Mouse (Mus musculus) liver, embryonic 11.5 days (tissue): Measurements from ENCODE around the gene Prokr1. TPM values are rescaled to one million over a fixed set of nuclear protein-coding genes. Genes with fewer than 3 reads are reported as not detected.

Experiments used
- ATAC-seq: fragments of 200-750 bp; cut with Nextera tagmentation; replicated peaks from 2 replicates; pipeline ENCODE4 v1.8.0; 2017; ENCODE audit warnings: moderate number of reproducible peaks, mild to moderate bottlenecking, moderate TSS enrichment, moderate library complexity; ENCODE audit not compliant: low FRiP score
- DNase-seq: peaks from one replicate; pipeline ENCODE4 v3.0.0-alpha.2; 2017; ENCODE audit warnings: low spot score
- H3K27ac ChIP-seq: fragments of 300-500 bp; sonication (generic); 2 replicates; pipeline ENCODE4 v1.5.1; 2014; ENCODE audit warnings: mild to moderate bottlenecking, low read depth, low read length, control low read depth
- H3K27me3 ChIP-seq: fragments of 300-500 bp; sonication (generic); replicated peaks from 2 replicates; pipeline ENCODE4 v1.6.1; 2014; ENCODE audit warnings: low read length, mixed read lengths; ENCODE audit not compliant: control insufficient read depth, insufficient read depth
- H3K36me3 ChIP-seq: fragments of 300-500 bp; sonication (generic); 2 replicates; pipeline ENCODE4 v1.6.1; 2014; ENCODE audit warnings: mild to moderate bottlenecking, low read length, moderate library complexity, mixed read lengths; ENCODE audit not compliant: control insufficient read depth, insufficient read depth
- H3K4me1 ChIP-seq: fragments of 300-500 bp; sonication (generic); replicated peaks from 2 replicates; pipeline ENCODE4 v1.6.1; 2014; ENCODE audit warnings: low read length, mixed read lengths; ENCODE audit not compliant: control insufficient read depth, insufficient read depth
- H3K4me2 ChIP-seq: fragments of 300-500 bp; sonication (generic); 2 replicates; pipeline ENCODE4 v1.6.1; 2014; ENCODE audit warnings: mild to moderate bottlenecking, control low read depth, moderate library complexity
- H3K4me3 ChIP-seq: fragments of 300-500 bp; sonication (generic); 2 replicates; pipeline ENCODE4 v1.5.1; 2014; ENCODE audit warnings: low read depth, low read length, control low read depth
- H3K9ac ChIP-seq: fragments of 300-500 bp; sonication (generic); 2 replicates; pipeline ENCODE4 v1.6.1; 2014; ENCODE audit warnings: low read depth, low read length, control low read depth
- H3K9me3 ChIP-seq: fragments of 300-500 bp; sonication (generic); 2 replicates; pipeline ENCODE4 v1.6.1; 2016; ENCODE audit warnings: low read length, inconsistent platforms, mixed read lengths; ENCODE audit not compliant: control insufficient read depth
- WGBS: fragments of 180-500 bp; shearing (Covaris S2); extraction: QIAGEN DNeasy Blood & Tissue Kit; methylation state at CpG from one replicate; pipeline ENCODE4 v1.1.7; 2014; 5-methylcytosine and 5-hydroxymethylcytosine counted together
- polyA plus RNA-seq: library from polyadenylated mRNA; unstranded; fragments of >200 nt; fragmentation: Nextera tagmentation; extraction: Ambion mirVana; gene quantifications from 2 replicates; pipeline ENCODE4 v1.2.1, GENCODE M21; 2014

The Prokr1 gene
- polyA plus RNA-seq, 1 experiment from 2014 or later = 1.8 TPM

DNA sequence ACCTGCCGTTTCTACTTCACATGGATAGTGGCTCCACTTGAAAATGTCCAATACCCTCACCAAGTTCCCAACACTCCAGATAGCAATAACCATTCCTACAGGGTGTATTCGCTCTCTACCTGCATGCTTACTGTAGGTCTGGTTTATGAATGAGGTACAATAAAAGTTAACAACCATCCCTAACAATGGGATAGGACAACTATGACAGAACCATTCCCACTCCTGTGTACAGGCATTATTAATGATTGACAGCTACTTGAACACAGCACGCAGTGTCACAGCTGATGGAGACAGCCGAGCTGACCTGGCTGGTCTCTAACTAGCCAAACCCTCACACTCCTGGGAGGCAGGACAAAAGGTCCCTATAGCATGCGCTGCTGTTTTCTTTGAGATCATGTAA, 52.9 kb downstream of the Prokr1 start:
- H3K27me3 ChIP-seq = peaks cover 20% of the 10 kb centered on the region
- H3K4me1 ChIP-seq = peaks cover 16% of the 10 kb centered on the region
- H3K4me3 ChIP-seq = no peak overlapping the region
- no peak overlapping the region for H3K9ac ChIP-seq
- no peak overlapping the region for H3K4me2 ChIP-seq
- no peaks in the 10 kb centered on the region for H3K36me3 ChIP-seq
- no peaks in the 10 kb centered on the region for H3K9me3 ChIP-seq
- no peak overlapping the region for H3K27ac ChIP-seq
- ATAC-seq (no peak), DNase-seq (no peak)
- WGBS = 70% methylated on average over 5 of the region's 5 CpGs

DNA sequence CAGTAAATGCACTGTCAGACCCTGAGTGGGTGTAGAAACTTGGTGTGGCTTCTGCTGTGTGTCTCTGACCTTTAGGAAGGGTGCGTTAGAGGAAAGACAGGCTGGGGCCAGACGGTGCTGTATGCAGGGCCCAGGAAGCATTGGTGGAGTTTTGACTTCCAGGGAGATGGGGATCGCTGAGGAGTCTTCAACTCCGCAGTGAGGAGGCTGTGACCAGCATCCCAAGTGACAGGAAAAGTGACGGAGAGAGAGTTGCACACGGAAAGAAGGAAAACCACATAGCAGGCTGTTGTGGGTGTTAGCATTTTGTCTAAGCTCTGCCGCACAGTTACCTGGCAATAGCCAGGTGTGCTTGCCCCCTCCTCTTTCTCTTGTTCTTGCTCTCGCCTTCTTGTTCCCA, 54.3 kb downstream of the Prokr1 start:
- H3K27ac ChIP-seq = no peak overlapping the region
- H3K9ac ChIP-seq = no peak overlapping the region
- H3K4me3 ChIP-seq = no peak overlapping the region
- no peaks in the 10 kb centered on the region for H3K9me3 ChIP-seq
- peaks cover 20% of the 10 kb centered on the region for H3K27me3 ChIP-seq
- DNase-seq = no peak
- no peak overlapping the region for H3K4me2 ChIP-seq
- H3K4me1 ChIP-seq = peaks cover 6% of the 10 kb centered on the region; the same call in 1 of the 2 replicates
- no peak for ATAC-seq
- no peaks in the 10 kb centered on the region for H3K36me3 ChIP-seq
- 67% methylated on average over 8 of the region's 8 CpGs for WGBS

DNA sequence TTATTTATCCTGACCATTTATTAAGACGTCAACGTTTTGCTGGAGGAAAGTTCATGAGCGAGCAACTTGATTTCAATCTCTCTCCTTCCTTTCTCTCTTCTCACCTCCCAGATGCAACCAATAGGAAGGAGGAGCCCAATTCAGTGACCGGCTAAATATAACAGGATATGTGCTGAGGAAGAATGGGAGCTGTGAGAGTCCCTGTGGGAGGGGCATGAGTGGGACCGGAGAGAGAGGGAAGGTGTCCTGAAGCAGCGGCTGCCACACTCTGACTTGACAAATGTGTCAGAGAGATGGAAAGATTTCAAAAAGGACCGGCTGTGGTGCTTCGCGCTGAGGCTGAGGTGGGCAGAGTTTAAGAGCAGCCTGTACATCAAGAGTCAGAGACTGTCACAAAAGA, 54.9 kb downstream of the Prokr1 start:
- no peak overlapping the region for H3K9ac ChIP-seq
- 62% methylated on average over 9 of the region's 9 CpGs for WGBS

DNA sequence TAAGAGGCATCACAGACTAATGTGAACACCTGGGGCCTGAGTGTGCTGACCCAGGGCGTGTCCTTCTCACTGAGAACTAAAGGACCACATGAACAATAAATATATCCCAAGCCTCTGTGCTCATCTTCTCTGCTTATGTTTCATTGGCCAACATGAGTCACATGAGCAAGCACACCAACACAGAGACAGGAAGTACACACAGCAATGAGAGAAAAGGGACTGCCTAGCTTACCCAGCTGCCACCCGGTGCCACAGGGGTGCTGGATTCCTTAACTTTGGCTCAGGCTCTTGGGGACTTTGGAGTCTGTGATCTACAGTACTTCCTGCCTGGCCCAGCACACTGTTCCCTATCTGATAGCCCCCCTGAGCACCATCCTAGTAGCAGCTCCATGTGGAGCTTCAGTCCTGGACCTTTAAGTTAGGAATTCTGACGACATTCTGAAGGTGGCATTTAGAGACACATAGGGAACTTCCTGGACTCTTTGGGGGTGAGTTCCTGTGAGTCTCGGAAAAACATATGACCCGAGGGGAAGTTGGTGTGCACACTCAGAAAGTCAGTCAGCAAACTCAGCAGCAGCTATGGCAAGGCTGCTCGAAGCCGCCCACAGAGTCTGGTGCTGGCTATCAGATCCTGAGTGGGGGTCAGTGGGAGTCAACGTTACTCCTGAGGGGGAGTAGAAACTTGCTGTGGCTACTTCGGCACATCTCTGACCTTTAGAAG, 55.5 kb downstream of the Prokr1 start:
- WGBS = 58% methylated on average over 9 of the region's 9 CpGs

More for the DNA sequence above, 54.9 kb downstream of the Prokr1 start:
- no peak overlapping the region for H3K4me3 ChIP-seq
- no peak overlapping the region for H3K4me2 ChIP-seq
- H3K27ac ChIP-seq = no peak overlapping the region
- DNase-seq (no peak), ATAC-seq (no peak)
- peaks cover 6% of the 10 kb centered on the region; the same call in 1 of the 2 replicates for H3K4me1 ChIP-seq
- peaks cover 20% of the 10 kb centered on the region for H3K27me3 ChIP-seq
- no peaks in the 10 kb centered on the region for H3K36me3 ChIP-seq
- no peaks in the 10 kb centered on the region for H3K9me3 ChIP-seq

DNA sequence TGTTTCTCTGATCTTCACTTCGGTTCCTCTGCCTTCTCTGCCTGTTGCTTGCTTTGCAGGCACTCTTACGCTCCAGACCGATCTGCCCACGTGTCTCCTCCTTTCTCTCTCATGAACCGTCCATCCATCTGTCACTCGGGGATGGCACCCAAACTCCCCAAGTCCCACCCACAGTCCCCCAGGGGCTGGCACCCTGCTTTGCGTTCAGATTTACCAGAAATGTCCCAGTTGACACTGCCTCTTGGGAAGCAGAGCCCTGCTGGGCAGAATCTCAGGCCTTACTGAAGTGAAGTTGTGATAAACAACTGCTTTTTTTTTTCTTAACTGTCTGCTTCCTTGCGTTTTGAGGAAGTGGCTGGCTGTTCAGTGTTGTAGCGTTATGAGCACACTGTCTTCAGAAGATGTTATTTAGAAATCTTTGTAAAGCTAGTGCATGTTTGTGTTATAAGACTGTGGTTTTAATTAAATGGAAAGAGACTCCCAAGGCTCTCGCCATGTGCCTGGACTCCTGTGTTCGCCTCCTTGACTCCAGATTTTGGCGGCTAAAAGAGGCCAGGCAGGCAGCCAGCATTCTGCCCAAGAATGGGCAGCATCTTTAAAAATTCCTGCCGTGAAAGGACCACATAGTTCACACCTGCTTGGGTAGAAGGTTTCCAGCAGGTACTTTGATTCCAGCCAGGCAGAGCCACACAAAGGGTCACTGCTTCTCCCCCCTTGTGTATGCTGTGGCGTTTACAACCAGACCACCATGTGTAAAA, 57.4 kb downstream of the Prokr1 start, which contains the start of gene Arhgap25:
TSS of gene Arhgap25 (minus strand) at position 307 of the 758 bp plus-strand sequence.
- ATAC-seq (no peak), DNase-seq (no peak)
- Histone ChIP-seq H3K4me2 (peak within 1 kb of the TSS; percentile 23; the same call in 1 of the 2 replicates), H3K9ac (no peak within 1 kb of the TSS), H3K4me1 (peaks cover 11% of the 10 kb centered on the region), H3K4me3 (no peak within 1 kb of the TSS), H3K27ac (no peak within 1 kb of the TSS), H3K36me3 (no peaks in the 10 kb centered on the region), H3K27me3 (peaks cover 10% of the 10 kb centered on the region), H3K9me3 (no peaks in the 10 kb centered on the region)
- 44% methylated on average over 14 of the region's 14 CpGs for WGBS

More for the DNA sequence above, 55.5 kb downstream of the Prokr1 start:
- Histone ChIP-seq H3K27me3 (peaks cover 20% of the 10 kb centered on the region), H3K4me2 (no peak overlapping the region), H3K9me3 (no peaks in the 10 kb centered on the region), H3K4me1 (0 out of 2 replicates have a peak, but pooled peaks cover 6% of the 10 kb centered on the region), H3K36me3 (no peaks in the 10 kb centered on the region), H3K9ac (no peak overlapping the region), H3K4me3 (no peak overlapping the region), H3K27ac (no peak overlapping the region)
- no peak for DNase-seq
- ATAC-seq = no peak

DNA sequence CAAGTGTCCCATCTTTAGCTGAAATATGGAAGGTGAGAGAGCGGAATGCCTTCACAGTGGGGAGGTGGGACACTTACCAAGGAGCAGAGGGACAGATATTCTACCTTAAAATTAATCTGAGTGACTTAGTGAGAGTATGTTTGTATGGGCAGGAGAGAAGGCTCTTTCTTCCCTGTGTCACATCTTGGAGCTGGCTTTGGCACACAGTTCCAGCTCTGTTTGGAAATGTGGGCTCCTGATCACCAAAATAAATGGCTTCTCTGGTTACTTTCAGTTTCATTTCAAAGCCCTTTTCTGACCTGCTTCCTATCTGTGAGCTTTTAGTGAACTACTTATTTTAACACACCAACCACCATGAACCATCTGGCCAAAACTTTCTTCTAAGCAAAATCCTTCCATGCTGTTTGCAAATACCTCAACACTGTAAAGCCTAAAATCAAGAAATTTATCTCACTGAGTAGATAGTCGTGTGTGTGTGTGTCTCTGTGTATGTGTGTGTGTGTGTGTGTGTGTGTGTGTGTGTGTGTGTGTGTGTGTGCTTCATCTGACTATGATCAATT, 59.0 kb downstream of the Prokr1 start:
- Histone ChIP-seq H3K4me2 (no peak overlapping the region), H3K9me3 (no peaks in the 10 kb centered on the region), H3K27me3 (peaks cover 3% of the 10 kb centered on the region; the same call in 1 of the 2 replicates), H3K4me3 (no peak overlapping the region), H3K27ac (no peak overlapping the region), H3K36me3 (no peaks in the 10 kb centered on the region), H3K4me1 (peaks cover 24% of the 10 kb centered on the region), H3K9ac (no peak overlapping the region)
- ATAC-seq (no peak), DNase-seq (peak; percentile 11)
- 78% methylated on average over 2 of the region's 2 CpGs for WGBS

DNA sequence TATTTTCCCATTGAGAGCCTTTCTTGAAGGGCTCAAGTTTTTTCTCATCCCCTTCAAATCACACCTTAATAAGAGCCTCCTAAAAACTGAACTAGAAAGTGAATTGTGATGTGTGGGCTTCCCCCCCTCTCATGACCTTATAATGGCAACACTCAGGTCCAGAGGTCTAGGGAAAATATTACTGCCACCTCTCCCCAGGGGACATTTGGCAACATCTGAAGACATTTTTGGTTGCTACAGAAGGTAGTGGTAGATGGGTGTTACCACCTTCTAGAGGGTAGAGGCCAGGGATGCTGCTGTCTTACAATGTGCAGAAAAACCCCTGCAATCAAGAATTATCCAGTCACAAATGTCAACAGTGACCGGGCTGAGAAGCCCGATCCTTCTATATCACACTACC, 60.2 kb downstream of the Prokr1 start:
- Histone ChIP-seq H3K4me2 (no peak overlapping the region), H3K9me3 (no peaks in the 10 kb centered on the region), H3K27ac (no peak overlapping the region), H3K9ac (no peak overlapping the region), H3K27me3 (no peaks in the 10 kb centered on the region), H3K4me1 (peaks cover 24% of the 10 kb centered on the region), H3K4me3 (no peak overlapping the region), H3K36me3 (no peaks in the 10 kb centered on the region)
- ATAC-seq = no peak
- peak; percentile 11 for DNase-seq
- WGBS = 72% methylated on average over 2 of the region's 2 CpGs
